Mouse (Mus musculus) ES-Bruce4 (cell line): Measurements from ENCODE around the gene Cacng8.

ENCODE experiments used
- CTCF ChIP-seq: IDR thresholded peaks from one replicate; pipeline ENCODE4 v1.8.1; 2011; ENCODE audit warnings: low read depth, low read length
- EP300 ChIP-seq: IDR thresholded peaks from 2 replicates; pipeline ENCODE4 v1.6.1; 2011; ENCODE audit warnings: low read depth, low read length; ENCODE audit not compliant: insufficient read depth
- POLR2A ChIP-seq: IDR thresholded peaks from one replicate; pipeline ENCODE4 v1.8.1; 2011; ENCODE audit warnings: low read length; ENCODE audit not compliant: insufficient read depth

- TF ChIP-seq CTCF (no peak), POLR2A (no peak), EP300 (no peak)
Measured at GRCm38 (mm10) chr7:3367569-3367968, 22.9 kb upstream of the Cacng8 start.
